Mouse (Mus musculus) heart, embryonic 12.5 days (tissue): ENCODE data around the gene Dnlz. TPM values are rescaled to one million over a fixed set of nuclear protein-coding genes. Genes with fewer than 3 reads are reported as not detected.
A peak's percentile ranks its signal among the peaks of the same experiment; 100 is the strongest.

Experiments used
- ATAC-seq: fragments of 200-750 bp; cut with Nextera tagmentation; 2 replicates; pipeline ENCODE4 v1.8.0; 2017; ENCODE audit warnings: moderate TSS enrichment, moderate library complexity; ENCODE audit not compliant: insufficient number of reproducible peaks, low FRiP score
- H3K27ac ChIP-seq: fragments of 300-500 bp; sonication (generic); 2 replicates; pipeline ENCODE4 v1.5.1; 2016; ENCODE audit warnings: mild to moderate bottlenecking, moderate library complexity; ENCODE audit not compliant: poor library complexity, severe bottlenecking
- H3K27me3 ChIP-seq: fragments of 300-500 bp; sonication (generic); replicated peaks from 2 replicates; pipeline ENCODE4 v1.6.1; 2016; ENCODE audit warnings: mild to moderate bottlenecking, moderate library complexity
- H3K36me3 ChIP-seq: fragments of 300-500 bp; sonication (generic); 2 replicates; pipeline ENCODE4 v1.6.1; 2016; ENCODE audit warnings: mild to moderate bottlenecking, moderate library complexity
- H3K4me1 ChIP-seq: fragments of 300-500 bp; sonication (generic); replicated peaks from 2 replicates; pipeline ENCODE4 v1.6.1; 2016; ENCODE audit warnings: mild to moderate bottlenecking
- H3K4me2 ChIP-seq: fragments of 300-500 bp; sonication (generic); 2 replicates; pipeline ENCODE4 v1.6.1; 2016; ENCODE audit warnings: mild to moderate bottlenecking, moderate library complexity
- H3K4me3 ChIP-seq: fragments of 300-500 bp; sonication (generic); 2 replicates; pipeline ENCODE4 v1.5.1; 2016; ENCODE audit warnings: mild to moderate bottlenecking
- H3K9ac ChIP-seq: fragments of 300-500 bp; sonication (generic); 2 replicates; pipeline ENCODE4 v1.6.1; 2016; ENCODE audit warnings: mild to moderate bottlenecking, moderate library complexity
- H3K9me3 ChIP-seq: fragments of 300-500 bp; sonication (generic); replicated peaks from 2 replicates; pipeline ENCODE4 v1.6.1; 2016; ENCODE audit warnings: mild to moderate bottlenecking, moderate library complexity
- WGBS: fragments of 180-500 bp; shearing (Covaris S2); methylation state at CpG from one replicate; pipeline ENCODE4 v1.1.7; 2016; 5-methylcytosine and 5-hydroxymethylcytosine counted together
- polyA plus RNA-seq: library from polyadenylated mRNA; unstranded; fragments of >200 nt; fragmentation: Nextera tagmentation; extraction: Ambion mirVana; gene quantifications from 2 replicates; pipeline ENCODE4 v1.2.1, GENCODE M21; 2016

Dnlz gene
- polyA plus RNA-seq, 1 experiment from 2014 or later: 31.4 TPM

DNA sequence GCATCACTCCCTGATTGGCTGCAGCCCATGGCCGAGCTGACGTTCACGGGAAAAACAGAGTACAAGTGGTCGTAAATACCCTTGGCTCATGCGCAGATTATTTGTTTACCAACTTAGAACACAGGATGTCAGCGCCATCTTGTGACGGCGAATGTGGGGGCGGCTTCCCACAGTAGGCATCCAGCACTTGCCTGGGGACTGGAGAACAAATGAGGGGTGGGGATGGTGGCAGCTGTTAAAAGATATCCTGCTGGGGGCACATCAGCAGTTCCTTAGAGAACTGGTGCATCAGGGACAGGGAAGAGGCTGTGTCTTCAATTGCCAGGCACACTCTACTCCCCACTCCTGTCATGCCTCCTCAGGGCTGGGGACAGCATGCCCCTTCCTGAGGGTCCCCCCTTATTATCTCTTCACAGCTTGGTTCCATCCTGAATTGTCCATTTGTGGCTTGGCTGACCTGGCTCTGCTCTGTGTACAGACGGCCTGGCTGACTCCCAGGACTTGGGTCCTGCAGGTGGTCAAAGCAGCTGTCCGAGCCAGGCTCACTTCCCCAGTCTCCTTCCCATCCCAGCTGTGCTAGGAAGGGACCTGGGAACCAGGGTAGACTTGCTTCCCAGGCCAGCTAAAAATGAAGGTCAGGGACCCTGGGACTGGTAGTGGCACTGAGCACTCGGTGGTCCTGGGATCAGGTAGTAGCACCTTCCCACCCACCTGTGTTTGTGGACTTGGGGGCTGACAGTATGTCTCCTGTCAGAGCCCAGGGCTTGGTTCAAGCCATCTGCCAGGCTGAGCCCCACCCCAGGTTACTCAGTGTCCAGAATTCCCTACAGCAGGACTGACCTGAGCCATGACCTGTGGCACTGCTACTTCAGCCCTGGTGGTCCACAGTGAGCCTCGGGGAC, 13.4 kb downstream of the Dnlz start:
- Histone ChIP-seq H3K4me3 (no peak overlapping the region), H3K9ac (no peak overlapping the region), H3K4me1 (peaks cover 51% of the 10 kb centered on the region), H3K27me3 (no peaks in the 10 kb centered on the region), H3K36me3 (peaks cover 47% of the 10 kb centered on the region), H3K4me2 (no peak overlapping the region), H3K9me3 (no peaks in the 10 kb centered on the region), H3K27ac (no peak overlapping the region)
- WGBS: 87% methylated on average over 10 of the region's 13 CpGs
- ATAC-seq: no peak

DNA sequence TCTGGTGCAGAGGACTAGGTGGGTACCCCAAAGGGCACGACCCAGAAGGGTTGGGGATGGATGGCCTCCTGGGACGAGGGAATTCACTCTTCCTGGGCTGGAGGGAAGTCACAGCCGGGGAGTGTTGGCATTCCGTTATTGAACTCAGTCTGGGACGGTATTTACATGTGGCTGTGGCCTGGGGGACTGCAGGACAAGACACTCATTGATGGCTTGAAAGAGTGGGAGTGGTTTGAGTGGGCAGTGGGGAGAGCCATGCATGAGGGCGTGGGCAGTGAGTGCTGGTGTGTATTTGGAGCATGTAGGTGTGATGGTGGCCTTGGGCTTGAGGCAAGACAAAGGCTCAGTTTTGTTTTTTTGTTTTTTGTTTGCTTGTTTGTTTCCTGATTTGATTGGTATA, 21.2 kb downstream of the Dnlz start:
- Histone ChIP-seq H3K4me2 (no peak overlapping the region), H3K4me3 (no peak overlapping the region), H3K4me1 (peaks cover 20% of the 10 kb centered on the region), H3K36me3 (peaks cover 52% of the 10 kb centered on the region), H3K27ac (0 out of 2 replicates have a peak overlapping the region, but pooled peaks have one; percentile 8), H3K9me3 (no peaks in the 10 kb centered on the region), H3K9ac (0 out of 2 replicates have a peak overlapping the region, but pooled peaks have one; percentile 17), H3K27me3 (no peaks in the 10 kb centered on the region)
- ATAC-seq: no peak
- WGBS: 75% methylated on average over 6 of the region's 6 CpGs

DNA sequence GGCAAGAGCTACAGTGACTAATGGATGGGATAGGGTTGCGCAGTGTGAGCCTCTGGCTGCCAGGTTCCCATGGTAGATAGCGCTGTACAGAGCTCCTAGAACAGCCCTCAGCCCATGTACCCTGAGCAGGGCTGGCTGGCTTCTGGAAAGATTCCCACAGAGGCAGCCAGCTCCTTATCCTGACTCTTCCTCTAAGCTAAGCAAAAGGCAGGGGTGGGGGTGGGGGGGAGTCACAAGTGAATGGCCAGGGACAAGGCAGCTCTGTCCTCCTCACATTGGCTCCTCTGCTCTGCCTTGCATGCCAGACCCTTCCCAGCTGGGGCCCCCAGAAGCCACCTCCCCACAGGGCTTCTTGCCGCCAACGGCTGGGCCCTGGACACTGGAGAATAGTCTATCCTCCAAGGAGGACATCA, 21.8 kb downstream of the Dnlz start:
- H3K4me3 ChIP-seq: no peak overlapping the region
- ATAC-seq: peak; percentile 40
- peak overlapping the region; percentile 80 for H3K27ac ChIP-seq
- WGBS: 86% methylated on average over 4 of the region's 4 CpGs
- 0 out of 2 replicates have a peak overlapping the region, but pooled peaks have one; percentile 17 for H3K9ac ChIP-seq
- H3K9me3 ChIP-seq: no peaks in the 10 kb centered on the region
- H3K36me3 ChIP-seq: peaks cover 57% of the 10 kb centered on the region
- no peaks in the 10 kb centered on the region for H3K27me3 ChIP-seq
- peaks cover 26% of the 10 kb centered on the region for H3K4me1 ChIP-seq
- H3K4me2 ChIP-seq: no peak overlapping the region

DNA sequence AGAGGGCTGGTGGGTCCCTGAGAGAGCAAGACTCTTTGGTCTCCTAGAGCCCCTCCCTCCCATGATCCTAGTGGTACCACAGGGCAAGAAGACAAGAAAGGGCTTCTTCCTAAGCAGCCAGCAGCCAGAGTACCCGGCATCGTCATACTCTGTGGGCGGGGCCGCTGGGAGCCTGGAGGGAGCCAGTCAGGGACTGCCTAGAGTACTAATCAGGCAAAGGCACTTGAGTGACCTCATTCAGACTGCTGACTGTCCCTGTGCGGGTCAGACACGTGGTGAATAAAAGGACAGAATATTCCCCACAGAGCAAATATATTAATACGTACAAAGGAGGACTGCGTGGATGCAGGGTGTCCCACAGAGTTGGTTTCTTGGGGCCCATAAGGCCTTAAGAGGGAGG, 22.5 kb downstream of the Dnlz start:
- H3K4me2 ChIP-seq: no peak overlapping the region
- WGBS: 41% methylated on average over 8 of the region's 8 CpGs
- peak overlapping the region; percentile 51; the same call in 1 of the 2 replicates for H3K9ac ChIP-seq
- H3K4me1 ChIP-seq: peaks cover 30% of the 10 kb centered on the region
- H3K4me3 ChIP-seq: no peak overlapping the region
- H3K27ac ChIP-seq: peak overlapping the region; percentile 80
- peaks cover 63% of the 10 kb centered on the region for H3K36me3 ChIP-seq
- no peaks in the 10 kb centered on the region for H3K27me3 ChIP-seq
- ATAC-seq: peak; percentile 71; the same call in 1 of the 2 replicates
- no peaks in the 10 kb centered on the region for H3K9me3 ChIP-seq

DNA sequence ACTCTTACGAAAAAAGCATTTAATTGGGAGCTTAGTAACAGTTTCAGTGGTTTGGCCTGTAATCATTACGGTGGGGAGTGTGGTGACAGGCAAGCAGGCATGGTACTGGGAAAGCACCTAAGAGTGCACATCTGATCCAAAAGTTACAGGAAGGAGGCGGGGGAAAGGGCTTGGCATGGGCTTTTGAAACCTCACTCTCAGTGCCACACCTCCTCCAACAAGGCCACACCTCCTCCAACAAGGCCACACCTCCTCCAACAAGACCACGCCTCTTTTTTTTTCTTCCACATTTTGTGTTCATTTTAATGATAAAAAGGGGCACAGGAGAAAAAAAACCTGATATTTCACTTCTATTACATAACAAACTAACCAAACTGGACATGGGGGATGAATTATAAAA, 24.1 kb downstream of the Dnlz start:
- Histone ChIP-seq H3K4me2 (no peak overlapping the region), H3K27ac (no peak overlapping the region), H3K9me3 (no peaks in the 10 kb centered on the region), H3K36me3 (peaks cover 77% of the 10 kb centered on the region), H3K27me3 (no peaks in the 10 kb centered on the region), H3K4me1 (peaks cover 37% of the 10 kb centered on the region), H3K4me3 (no peak overlapping the region), H3K9ac (no peak overlapping the region)
- WGBS: 91% methylated on average over 4 of the region's 4 CpGs
- no peak for ATAC-seq

DNA sequence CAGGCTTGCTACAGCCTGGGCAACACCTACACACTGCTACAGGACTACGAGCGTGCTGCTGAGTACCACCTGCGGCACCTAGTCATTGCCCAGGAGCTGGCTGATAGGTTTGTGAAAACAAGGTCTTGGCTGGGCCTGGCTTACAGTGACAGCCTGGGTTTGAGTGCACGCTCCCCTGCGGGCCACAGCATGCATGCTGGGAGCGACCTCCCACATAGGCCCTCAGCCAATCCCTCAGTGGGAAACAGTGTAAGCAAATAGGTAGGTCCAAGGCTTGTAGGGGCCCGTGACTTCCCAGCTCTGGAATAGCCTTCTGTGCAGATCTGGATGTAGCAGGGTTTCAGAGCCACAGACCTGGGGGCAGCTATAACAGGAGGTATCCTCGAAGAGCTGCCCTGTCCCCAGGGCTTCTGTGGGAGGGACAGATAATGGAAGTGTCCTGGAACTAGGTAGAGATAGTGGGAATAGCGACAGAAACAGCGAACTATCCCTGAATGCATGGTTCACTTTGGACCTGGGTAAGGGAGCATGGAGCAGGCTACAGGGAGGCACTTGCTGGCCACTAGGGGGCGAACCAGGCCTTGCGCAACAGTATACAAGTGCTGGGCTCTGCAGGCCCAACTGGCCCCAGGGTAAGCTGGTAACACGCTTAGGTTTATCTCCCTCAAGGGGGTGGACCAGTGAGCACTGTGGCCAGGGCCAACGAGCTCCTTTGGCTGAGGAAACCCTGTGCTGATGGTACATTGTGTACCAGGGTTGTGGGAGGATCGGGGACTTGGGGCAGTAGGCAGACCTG, 26.3 kb downstream of the Dnlz start:
- peak overlapping the region; percentile 25; the same call in 1 of the 2 replicates for H3K27ac ChIP-seq
- no peak overlapping the region for H3K4me3 ChIP-seq
- no peaks in the 10 kb centered on the region for H3K27me3 ChIP-seq
- H3K9ac ChIP-seq: peak overlapping the region; percentile 56
- no peaks in the 10 kb centered on the region for H3K9me3 ChIP-seq
- H3K36me3 ChIP-seq: peaks cover 64% of the 10 kb centered on the region
- peak; percentile 75 for ATAC-seq
- WGBS: 61% methylated on average over 15 of the region's 15 CpGs
- H3K4me1 ChIP-seq: peaks cover 42% of the 10 kb centered on the region
- H3K4me2 ChIP-seq: no peak overlapping the region

DNA sequence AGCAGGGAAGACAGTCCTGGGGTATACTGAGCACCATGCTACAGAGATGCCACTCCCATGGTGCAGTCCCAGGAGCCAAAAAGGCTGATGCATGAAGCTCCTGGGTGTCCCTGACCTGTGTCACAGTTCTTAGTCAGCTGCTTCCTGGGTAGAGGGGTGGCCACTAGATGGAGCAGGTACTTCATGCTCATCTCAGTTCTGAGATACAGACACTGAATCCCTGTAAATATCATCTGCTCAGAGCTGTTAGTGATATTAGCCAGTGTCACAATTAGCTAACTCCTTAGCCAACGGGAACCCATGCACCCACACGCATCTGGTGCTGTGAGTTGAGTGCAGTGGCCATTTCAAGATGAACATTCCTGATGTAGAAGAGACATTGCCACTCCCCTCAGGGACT, 27.0 kb downstream of the Dnlz start:
- no peaks in the 10 kb centered on the region for H3K27me3 ChIP-seq
- 40% methylated on average over 2 of the region's 2 CpGs for WGBS
- H3K9ac ChIP-seq: no peak overlapping the region
- H3K4me2 ChIP-seq: no peak overlapping the region
- H3K27ac ChIP-seq: no peak overlapping the region
- no peak for ATAC-seq
- peaks cover 60% of the 10 kb centered on the region for H3K36me3 ChIP-seq
- no peak overlapping the region for H3K4me3 ChIP-seq
- H3K4me1 ChIP-seq: peaks cover 41% of the 10 kb centered on the region
- no peaks in the 10 kb centered on the region for H3K9me3 ChIP-seq

DNA sequence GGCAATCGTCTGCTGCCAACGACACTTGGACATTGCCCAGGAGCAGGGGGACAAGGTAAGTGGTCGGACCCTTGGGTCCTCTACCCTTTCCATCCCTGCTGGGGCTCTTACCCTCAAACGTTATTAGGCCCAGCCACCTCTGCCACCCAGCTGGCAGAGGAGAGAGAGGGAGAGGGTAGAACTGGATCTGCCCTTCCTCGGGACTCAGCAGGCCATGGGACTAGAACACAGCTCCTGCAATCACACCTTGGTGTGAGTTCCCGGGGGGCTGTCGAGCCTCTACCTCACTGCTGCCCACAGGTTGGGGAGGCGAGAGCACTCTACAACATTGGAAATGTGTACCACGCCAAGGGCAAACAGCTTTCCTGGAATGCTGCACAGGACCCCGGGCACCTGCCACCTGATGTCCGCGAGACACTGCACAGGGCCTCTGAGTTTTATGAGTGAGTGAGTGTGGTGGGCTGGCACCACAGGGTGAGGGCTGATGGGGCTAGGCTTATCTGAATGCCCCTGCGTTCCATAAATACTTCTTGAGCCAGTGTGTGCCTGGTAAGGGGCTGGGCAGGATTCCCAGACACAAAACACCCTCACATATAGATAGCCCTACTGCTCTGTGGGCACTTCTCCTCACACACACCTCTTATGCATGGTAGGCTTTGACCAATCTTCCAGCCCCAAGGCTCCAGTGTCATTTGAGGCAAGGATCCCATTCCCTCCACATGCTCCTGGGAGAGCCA, 28.2 kb downstream of the Dnlz start:
- Histone ChIP-seq H3K4me3 (no peak overlapping the region), H3K9ac (no peak overlapping the region), H3K4me2 (no peak overlapping the region), H3K4me1 (peaks cover 45% of the 10 kb centered on the region), H3K27ac (0 out of 2 replicates have a peak overlapping the region, but pooled peaks have one; percentile 3), H3K9me3 (no peaks in the 10 kb centered on the region), H3K36me3 (peaks cover 56% of the 10 kb centered on the region), H3K27me3 (no peaks in the 10 kb centered on the region)
- WGBS: 83% methylated on average over 13 of the region's 13 CpGs
- no peak for ATAC-seq

DNA sequence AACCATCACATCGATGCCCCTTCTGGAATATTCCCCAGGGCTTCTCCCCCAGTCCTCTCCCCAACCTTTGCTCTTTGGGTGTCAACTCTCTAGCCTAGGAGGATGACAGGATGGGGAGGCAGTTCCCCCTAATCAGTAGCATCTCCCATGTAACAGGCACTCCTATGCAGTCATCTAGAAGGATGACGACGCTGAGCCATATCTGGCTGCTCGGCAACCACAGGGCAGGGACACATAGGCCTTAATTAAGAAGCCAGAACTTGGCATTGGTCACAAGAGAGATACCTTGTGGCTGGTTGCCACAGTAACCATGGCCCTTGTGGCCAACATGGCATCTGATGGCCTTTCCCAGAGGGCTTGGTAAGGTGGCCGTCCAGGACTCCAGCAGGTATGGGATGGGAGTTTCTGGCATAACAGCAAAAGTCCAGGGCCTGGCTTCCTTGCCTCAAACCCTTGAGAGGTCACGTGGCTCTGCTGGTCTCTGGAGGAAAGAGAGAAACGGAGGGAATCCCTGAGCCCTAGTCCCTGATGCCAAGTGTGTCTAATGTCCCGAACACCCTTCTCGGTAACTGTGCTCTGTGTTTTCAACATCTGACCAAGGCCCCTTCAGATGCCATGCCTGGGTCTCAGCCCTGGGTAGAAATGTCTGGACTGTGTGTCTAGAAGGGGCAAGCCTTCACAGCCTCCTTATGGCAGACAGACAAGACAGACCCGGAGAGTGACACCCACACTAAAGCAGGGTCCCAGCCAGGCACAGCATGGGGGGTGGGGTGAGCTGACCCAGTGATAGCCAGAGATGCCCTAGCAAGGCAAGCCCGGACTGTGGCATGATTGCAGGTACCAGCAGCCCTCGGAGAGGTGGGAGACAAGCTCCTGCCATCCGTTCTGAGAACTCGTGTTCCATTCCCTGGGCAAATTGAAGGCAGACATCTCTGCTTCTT, 31.4 kb downstream of the Dnlz start:
- H3K4me2 ChIP-seq: no peak overlapping the region
- 81% methylated on average over 14 of the region's 14 CpGs for WGBS

More for the DNA sequence above, 31.4 kb downstream of the Dnlz start:
- Histone ChIP-seq H3K27ac (no peak overlapping the region), H3K4me1 (peaks cover 66% of the 10 kb centered on the region), H3K4me3 (no peak overlapping the region), H3K36me3 (peaks cover 33% of the 10 kb centered on the region), H3K9me3 (no peaks in the 10 kb centered on the region), H3K9ac (no peak overlapping the region), H3K27me3 (no peaks in the 10 kb centered on the region)
- ATAC-seq: no peak
